Comparison of ENCODE assay signal across 9 mouse cellular contexts in the genomic region with DNA sequence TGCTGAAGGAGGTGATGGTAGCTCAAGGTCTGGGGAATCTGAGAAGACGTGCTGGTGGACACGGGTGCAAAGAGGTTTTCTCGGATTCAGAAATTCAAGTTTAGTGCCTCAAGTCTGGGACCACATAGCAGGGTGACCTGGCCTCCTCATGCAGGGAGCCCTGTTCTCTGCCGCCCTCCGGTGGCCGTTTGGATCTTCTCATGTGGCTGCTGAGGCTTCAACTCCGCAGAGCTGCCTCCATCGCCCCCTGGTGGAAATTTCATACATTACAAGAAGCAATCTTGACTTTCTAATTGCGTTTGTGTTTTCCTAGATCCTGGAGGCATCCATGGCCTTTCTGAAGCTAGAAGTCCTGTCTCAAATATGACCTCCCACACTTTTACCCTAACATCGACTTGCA. TPM values are rescaled to one million over a fixed set of nuclear protein-coding genes. Genes with fewer than 3 reads are reported as not detected.
DNase-seq lines count a peak whose midpoint lies in the region; ATAC-seq and TF ChIP-seq lines count a peak whose summit lies in the region.
"Had no signal": no experiment of that assay in that cellular context is flagged by ENCODE, and none has a peak within 500 bp of the region (broad histone marks: within the 10 kb centered on the region; RNA-seq: fewer than 3 reads in every experiment).

No protein-coding gene starts in this region.

- TF ChIP-seq POLR2A in bone marrow macrophage, adult 2 months (IDR thresholded peaks at IDR 0.05; ENCODE audit: borderline replicate concordance, low read depth, low read length) = no peak

- under 1% methylated on average over 10 of the region's 10 CpGs for WGBS in embryonic facial prominence, embryonic 15.5 days
- 0% methylated on average over 10 of the region's 10 CpGs for WGBS in heart, embryonic 10.5 days
- WGBS in kidney, embryonic 15.5 days = 1% methylated on average over 10 of the region's 10 CpGs

- H3K27me3 ChIP-seq in embryonic facial prominence, embryonic 15.5 days = peaks cover 60% of the 10 kb centered on the region
- peaks cover 95% of the 10 kb centered on the region for H3K27me3 ChIP-seq in heart, embryonic 10.5 days (ENCODE audit: insufficient read depth, poor library complexity, severe bottlenecking)
- H3K27me3 ChIP-seq in kidney, embryonic 15.5 days = peaks cover 84% of the 10 kb centered on the region

- peak; percentile 90 for TF ChIP-seq CTCF in bone marrow macrophage, adult 2 months (IDR thresholded peaks at IDR 0.05; ENCODE audit: low read depth, low read length)

- H3K4me3 ChIP-seq in bone marrow macrophage, adult 2 months (ENCODE audit: insufficient read depth, low read length) = no peak overlapping the region
- H3K4me3 ChIP-seq in embryonic facial prominence, embryonic 15.5 days (replicated peaks) = no peak overlapping the region
- no peak overlapping the region for H3K4me3 ChIP-seq in heart, embryonic 10.5 days
- H3K4me3 ChIP-seq in kidney, embryonic 15.5 days (replicated peaks) = no peak overlapping the region
- H3K4me3 ChIP-seq: erythroblast, embryonic 14.5 days had no signal

- no peaks in the 10 kb centered on the region for H3K36me3 ChIP-seq in embryonic facial prominence, embryonic 15.5 days
- no peaks in the 10 kb centered on the region for H3K36me3 ChIP-seq in heart, embryonic 10.5 days
- no peaks in the 10 kb centered on the region for H3K36me3 ChIP-seq in kidney, embryonic 15.5 days

- H3K4me1 ChIP-seq in bone marrow macrophage, adult 2 months (ENCODE audit: control insufficient read depth, insufficient read depth, low read length) = peaks cover 4% of the 10 kb centered on the region
- H3K4me1 ChIP-seq in embryonic facial prominence, embryonic 15.5 days = peaks cover 22% of the 10 kb centered on the region
- peaks cover 21% of the 10 kb centered on the region for H3K4me1 ChIP-seq in heart, embryonic 10.5 days
- peaks cover 35% of the 10 kb centered on the region for H3K4me1 ChIP-seq in kidney, embryonic 15.5 days

- no peak overlapping the region for H3K4me2 ChIP-seq in embryonic facial prominence, embryonic 15.5 days (replicated peaks)
- H3K4me2 ChIP-seq in kidney, embryonic 15.5 days = no peak overlapping the region

- H3K27ac ChIP-seq in bone marrow macrophage, adult 2 months (ENCODE audit: insufficient read depth, low read depth, low read length) = no peak overlapping the region
- H3K27ac ChIP-seq in embryonic facial prominence, embryonic 15.5 days (replicated peaks) = no peak overlapping the region
- H3K27ac ChIP-seq in heart, embryonic 10.5 days = no peak overlapping the region
- no peak overlapping the region for H3K27ac ChIP-seq in kidney, embryonic 15.5 days

- DNase-seq in CD4-positive helper T cell, adult 2 months (ENCODE audit: low read depth, low spot score) = peak; percentile 88
- peak; percentile 93 for DNase-seq in heart, embryonic 10.5 days (ENCODE audit: low spot score)
- DNase-seq in liver = peak; percentile 89
- DNase-seq in naive thymus-derived CD4-positive, alpha-beta T cell, adult 2 months (ENCODE audit: low read depth) = peak; percentile 93
- DNase-seq in spleen, postnatal 4 days (ENCODE audit: low spot score in 2 of 2) = peak; percentile 88 to 95

- peak; percentile 80; the same call in 1 of the 2 replicates for ATAC-seq in embryonic facial prominence, embryonic 15.5 days (ENCODE audit: insufficient number of reproducible peaks, low FRiP score, low TSS enrichment, low read depth)
- ATAC-seq in kidney, embryonic 15.5 days (replicated peaks; ENCODE audit: low FRiP score) = peak; percentile 47

- H3K9ac ChIP-seq in embryonic facial prominence, embryonic 15.5 days = no peak overlapping the region
- H3K9ac ChIP-seq in kidney, embryonic 15.5 days = no peak overlapping the region

- no peaks in the 10 kb centered on the region for H3K9me3 ChIP-seq in embryonic facial prominence, embryonic 15.5 days (replicated peaks)
- H3K9me3 ChIP-seq in heart, embryonic 10.5 days = no peaks in the 10 kb centered on the region
- H3K9me3 ChIP-seq in kidney, embryonic 15.5 days (replicated peaks) = no peaks in the 10 kb centered on the region

RNA-seq across cellular contexts. Expression of gene Calcoco1, which starts 20.6 kb away (rescaled TPM):
- 71.0 and 72.9 TPM in 2 replicates for polyA plus RNA-seq in bone marrow macrophage, adult 2 months (2012; ENCODE audit: insufficient read depth, insufficient read length, missing spikeins)
- polyA plus RNA-seq in embryonic facial prominence, embryonic 15.5 days (2015; fragmentation: Nextera tagmentation; extraction: Ambion mirVana) = 67.2 and 69.0 TPM in 2 replicates
- 34.2 and 39.2 TPM in 2 replicates for polyA plus RNA-seq in heart, embryonic 10.5 days (2016; fragmentation: Nextera tagmentation; extraction: Ambion mirVana)
- 47.0 and 51.4 TPM in 2 replicates for polyA plus RNA-seq in kidney, embryonic 15.5 days (2015; fragmentation: Nextera tagmentation; extraction: Ambion mirVana)
